Mouse (Mus musculus) layer of hippocampus, postnatal 14 days (tissue): ENCODE results near the gene Shpk. TPM values are rescaled to one million over a fixed set of nuclear protein-coding genes. Genes with fewer than 3 reads are reported as not detected.

ENCODE experiments used
- DNase-seq, 2 experiments: peaks; one replicate each; pipeline ENCODE4 v3.0.0; 2021 to 2022; ENCODE audit warnings: low spot score in 2 of 2, mixed read lengths in 1 of 2
- total RNA-seq, 2 experiments: library from RNA; stranded (reverse); gene quantifications; 2 replicates each; pipeline ENCODE4 v1.2.3; 2021

Shpk gene
- total RNA-seq, 2 experiments from 2014 or later, result 3.0 to 3.2 TPM

DNA sequence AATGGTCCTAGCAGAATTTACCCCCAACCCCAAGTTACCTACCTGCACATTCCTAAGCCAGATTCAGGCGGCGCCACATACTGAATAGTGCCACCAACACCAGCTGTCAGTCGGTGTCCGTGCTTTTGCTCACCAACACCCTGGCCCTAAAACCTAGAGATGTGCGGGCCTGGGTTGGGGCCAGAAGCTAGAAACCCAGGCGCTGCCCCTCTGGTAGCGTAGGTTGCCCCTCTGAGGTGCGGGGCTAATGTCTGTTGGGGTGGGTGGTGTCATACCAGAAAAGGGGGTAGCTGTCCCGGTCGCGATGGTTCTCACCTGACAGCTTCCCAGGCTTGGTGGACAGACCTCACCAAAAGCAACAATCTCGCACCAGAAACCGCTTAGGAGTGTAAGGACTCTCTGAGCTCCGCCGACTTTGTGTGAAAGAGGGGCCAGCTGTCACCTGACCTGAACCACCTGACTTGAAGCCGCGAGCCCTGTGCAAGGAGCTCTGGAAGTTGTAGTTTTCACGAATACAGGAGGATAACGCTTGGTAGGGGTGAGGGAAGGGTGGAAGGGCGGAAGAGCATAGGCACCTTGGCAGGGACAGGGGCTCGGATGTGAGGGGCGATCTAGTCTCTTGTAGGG lies 544 bp upstream of the Shpk start, which contains the start of gene Ctns:
Gene Ctns (minus strand): TSS at position 440 of the 627 bp plus-strand sequence.
- DNase-seq, result peak; percentile 89 to 93

DNA sequence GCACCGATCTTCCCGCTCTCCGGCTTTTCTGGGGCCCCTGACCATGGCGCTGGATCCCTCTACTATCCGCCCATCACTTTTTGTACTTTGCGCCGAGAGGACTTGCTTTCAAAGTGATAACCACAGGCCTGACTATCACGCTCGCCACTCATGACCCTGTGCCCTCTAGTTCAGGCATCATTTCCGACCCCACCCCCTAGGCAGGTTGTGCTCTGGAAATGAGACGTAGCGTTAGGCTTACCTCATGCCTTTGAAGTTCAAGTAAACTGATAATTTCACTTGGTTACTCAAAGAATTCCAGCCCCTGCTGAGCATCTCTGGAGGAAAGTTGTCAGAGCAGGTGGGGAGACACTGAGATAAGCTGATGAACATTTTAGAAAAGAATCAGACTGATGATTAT lies 619 bp downstream of the Shpk start:
- DNase-seq, result no peak

DNA sequence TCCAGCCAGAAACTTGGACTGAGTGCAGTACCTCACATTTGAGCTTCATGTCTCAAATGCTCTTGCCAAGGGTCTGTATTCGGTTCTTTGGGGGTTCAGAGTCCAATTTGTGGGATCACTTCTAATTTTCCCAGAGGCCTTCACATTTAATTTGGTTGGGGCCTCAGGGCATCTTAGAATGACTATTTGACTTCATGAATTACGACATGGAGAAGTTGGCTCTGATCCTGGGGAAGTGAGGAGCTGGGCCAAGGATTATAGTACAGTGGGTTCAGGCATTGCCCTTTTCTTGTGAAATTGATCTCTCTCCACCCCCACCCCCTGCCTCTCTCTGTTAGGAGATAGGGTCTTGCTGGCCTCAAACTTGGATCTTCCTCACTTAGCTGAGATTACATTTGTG lies 1.8 kb downstream of the Shpk start:
- no peak for DNase-seq

DNA sequence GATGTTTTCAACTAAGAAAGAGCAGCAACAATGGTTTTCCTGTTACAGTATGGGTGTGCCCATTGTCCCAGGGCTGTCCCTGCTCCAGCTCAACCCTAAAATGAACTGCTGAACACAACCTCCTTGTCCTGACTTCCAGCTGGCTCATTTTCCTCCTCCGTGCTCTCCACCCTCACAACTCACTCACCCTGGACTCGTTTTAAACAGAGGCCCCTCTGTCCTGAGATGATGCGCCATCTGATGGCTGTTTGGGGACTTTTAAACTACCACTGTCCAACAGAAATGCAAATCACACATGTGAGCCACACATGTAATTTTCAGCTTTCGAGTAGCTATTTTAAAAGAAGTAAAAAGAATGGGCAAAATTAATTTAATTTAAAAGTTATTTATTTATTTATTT lies 2.3 kb downstream of the Shpk start:
- DNase-seq, result no peak

DNA sequence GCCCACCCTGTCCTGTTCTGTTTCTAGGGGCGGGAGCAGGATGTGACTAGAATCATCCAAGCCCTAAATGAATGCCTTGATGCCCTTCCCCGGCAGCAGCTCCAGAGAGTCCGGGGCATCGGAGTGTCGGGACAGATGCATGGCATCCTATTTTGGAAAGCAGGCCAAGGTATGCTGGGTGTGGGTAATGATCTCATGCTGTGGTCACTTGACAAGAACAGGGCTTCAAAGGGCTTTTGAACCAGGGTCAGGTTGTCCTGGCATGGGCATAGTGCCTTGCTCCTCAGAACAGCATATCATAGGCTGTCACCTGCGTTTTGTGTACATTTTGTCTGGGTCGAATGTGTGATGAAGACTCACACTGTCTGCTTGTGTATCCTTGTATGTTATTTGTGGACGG lies 4.6 kb downstream of the Shpk start:
- no peak for DNase-seq

DNA sequence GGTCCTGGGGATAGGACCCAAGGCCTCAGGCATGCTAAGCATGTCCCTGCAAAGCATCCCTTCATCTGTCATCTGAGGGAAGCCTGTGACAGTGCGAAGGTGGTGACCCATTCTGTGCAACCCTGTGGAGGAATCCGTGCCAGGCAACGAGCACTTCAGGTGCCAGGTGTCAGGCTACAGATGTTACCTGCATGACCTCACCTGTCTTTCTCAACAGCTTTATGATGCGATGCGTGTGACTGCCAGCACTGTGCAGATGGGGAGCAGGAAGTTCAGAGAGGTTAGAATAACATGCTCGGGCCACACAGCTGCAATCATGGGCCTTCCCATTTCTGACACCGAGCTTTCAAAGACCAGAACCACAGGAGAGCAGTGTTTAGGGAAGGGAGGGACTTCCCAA lies 5.9 kb downstream of the Shpk start:
- no peak for DNase-seq

DNA sequence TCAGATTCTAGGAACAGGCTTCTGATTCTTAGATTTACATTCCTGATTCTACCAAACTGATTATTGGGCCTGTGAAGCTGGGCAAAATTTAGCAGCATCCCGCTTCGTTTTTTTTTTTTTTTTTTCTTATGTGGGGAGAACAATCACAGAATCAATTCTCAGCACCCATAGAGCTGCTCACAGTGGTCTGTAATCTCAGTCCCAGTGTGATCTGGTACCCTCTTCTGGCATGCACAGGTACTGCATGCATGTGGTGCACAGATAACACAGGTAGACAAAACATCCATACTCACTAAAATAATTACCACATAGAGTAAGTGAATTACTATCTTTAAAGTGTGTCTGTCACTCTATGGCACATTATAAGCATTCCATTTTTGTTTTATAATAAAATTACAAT lies 8.4 kb downstream of the Shpk start:
- no peak for DNase-seq

DNA sequence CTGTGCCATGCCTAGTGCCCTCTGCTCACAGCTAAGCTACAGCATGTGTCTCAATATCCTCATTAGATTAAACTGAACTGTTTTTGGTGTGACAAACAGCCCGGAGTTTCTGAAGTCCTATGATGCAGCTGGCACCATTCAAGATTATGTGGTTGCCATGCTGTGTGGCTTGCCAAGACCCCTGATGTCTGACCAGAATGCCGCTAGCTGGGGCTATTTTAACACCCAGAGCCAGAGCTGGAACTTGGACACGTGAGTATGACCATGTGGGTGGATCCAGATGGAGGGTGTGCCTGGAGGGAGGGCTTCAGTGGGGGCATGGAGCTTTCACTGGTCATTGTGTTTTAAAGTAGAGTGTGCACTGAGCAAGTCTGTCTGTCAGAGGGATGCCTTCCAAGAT lies 14.7 kb downstream of the Shpk start:
- DNase-seq, result no peak

DNA sequence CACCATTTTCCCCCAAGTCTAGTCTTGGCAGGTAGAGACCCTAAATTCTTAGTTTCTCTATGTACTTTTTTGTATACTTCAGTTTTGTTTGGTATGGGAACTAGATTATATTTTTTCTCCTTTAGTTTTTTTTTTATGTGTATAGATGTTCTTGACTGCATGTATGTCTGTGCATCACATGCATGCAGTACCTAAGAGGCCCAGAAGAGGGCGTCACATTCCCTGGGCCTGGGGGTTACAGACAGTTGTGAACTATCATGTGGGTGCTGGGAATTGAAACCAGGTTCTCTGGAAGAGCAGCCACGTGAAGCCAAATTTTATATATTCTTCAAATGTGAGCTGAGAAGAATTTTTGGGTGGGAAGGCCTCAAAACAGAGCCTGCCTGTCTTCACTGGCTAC lies 20.4 kb downstream of the Shpk start:
- DNase-seq, result no peak

DNA sequence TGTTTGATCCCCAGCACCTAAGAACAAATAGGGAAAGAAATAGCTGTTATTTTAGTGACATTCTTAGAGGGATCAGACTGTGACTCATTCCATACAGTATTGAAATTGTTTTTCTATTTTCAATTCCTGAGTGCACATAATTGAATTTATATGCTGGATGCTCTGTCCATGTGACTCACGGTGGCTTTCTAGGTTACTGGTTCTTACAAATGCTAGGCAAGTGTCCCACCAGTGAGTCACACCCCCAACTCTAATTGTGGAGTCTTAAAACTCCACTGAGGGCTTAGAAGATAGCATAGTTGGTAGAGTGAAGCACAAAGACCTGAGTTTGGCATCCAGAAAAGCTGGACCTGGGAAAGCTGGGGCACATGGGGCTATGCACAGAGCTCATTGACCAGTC lies 21.4 kb downstream of the Shpk start:
- DNase-seq, result no peak

DNA sequence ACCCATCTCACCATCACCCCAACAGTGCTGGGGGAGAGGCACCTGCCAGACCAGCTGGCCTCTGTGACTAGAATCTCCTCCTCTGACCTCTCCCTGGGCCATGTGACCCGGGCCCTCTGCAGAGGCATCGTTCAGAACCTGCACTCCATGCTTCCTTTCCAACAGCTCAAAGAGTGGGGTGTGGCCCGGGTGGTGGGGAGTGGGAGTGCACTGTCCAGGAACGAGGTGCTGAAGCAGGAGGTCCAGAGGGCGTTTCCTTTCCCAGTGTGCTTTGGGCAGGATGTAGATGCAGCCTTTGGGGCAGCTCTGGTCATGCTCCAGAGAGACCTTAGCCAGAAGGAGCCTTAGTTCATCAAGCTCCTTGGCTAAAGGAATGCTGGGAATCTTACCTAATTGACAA lies 23.6 kb downstream of the Shpk start:
- DNase-seq, result no peak

DNA sequence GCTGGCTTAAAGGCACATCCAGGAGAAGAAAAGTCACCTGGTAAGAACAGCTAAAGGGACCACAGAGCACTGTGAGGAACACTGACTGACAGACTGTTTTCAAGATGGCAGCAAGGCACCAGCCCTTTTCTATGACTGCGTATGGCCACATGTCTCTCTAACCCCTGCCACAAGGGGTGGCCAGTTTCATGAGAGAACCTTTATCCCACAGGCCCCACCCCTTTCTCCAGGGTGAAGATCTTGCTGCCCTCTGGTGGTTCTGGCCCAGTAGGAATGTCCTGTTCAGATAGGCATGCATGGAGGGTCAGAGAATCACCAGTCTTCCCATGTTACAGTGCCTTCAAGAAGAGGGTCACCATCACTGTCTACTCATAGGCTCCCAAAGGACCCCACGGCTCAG lies 24.7 kb downstream of the Shpk start:
- DNase-seq, result no peak

DNA sequence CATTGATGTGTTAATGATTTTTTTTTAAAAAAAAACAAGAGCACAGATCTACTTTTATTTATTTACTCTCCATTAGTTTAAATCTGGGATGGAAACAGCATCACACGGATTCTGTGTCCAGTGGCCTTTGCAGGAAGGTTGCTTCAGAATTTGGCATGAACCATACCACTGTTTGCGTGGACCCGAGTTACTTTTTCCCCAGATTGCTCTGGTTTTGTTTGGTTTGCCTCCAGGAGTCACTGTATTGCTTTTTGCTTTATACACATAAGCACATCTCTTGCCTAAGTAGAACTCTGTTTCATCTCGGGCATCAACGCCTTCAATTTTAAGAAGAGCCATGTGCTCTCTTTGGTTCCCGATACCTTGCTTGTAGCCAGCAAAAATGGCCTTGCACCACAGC lies 26.6 kb downstream of the Shpk start:
- no peak for DNase-seq

DNA sequence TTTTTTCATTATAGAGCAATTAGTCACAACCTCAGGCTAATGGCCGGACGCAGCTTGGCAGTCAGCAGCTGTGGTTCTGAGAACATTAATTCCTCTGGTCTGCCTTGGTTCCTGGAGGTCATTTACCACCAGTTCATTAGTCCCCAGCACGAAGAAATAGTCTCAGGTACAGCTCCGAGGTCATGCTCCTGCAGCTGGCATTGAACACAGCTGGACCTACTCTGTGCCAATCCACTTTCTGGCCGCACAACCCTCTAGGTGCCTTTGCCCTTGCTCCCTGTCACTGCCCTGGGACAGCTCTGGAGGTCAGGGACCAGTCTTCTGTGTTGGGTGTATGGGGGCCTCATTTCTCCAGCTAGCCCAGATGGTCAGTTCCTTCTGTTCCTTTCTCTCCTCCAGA lies 29.6 kb downstream of the Shpk start:
- DNase-seq, result no peak

DNA sequence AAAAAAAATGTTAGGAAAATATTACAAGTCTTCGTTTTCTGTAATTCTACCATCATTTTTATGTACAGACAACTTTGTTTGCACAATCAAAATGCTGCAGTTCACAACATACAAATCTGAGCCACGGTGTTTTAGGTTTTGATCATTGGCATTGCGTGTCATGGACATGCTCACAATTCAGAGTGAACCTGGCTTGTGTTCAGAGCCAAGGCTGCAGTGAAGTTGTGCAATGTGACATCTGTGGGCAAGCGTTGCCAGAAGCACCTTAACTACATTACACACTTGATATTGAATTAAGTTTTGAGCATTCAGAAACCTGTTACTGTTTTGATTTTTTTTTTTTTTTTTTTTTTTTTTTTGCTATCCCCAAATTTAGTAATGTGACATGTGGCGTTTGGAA lies 30.8 kb downstream of the Shpk start:
- no peak for DNase-seq

DNA sequence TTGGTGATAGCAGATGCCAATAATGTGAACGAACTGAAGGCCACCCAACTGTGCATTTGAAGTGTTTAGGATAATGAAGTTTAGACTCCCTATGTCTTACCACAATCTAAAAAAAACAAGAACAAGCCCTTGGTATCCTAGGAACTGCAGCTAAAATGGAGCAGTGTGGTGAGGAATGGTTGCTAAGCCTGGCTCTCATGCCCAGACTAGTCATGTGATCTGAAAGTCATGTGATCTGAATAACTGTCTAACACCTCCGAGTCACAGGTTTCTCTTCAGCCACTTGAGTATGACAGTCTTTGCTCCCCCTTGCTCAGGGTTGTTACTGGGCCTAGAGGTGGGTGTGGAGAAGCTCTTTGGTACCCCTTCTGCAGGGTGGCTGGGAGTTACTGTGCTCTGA lies 33.3 kb downstream of the Shpk start:
- no peak for DNase-seq

DNA sequence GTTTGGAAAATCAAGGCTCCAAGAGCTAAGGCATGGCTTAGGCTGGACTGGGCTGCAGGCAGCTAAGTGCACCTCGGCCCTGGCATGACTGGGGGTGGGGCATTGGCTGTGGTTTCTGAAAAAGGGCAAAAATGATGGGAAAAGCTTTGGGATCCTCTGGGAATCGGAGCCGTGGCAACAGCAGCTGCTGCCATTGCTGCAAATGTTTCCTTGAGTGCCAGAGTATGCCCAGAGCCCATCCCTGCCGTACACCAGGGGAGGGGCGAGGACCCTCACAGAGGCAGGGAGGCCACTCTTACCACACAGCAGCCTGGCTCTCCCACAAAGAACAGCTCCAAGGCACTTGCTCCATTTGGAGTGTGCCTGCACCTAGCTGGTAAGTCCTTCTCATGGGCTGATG lies 34.7 kb downstream of the Shpk start, which contains the start of gene Trpv1:
Gene Trpv1 (plus strand): TSS at position 301 of the 400 bp plus-strand sequence.
- DNase-seq, result no peak

DNA sequence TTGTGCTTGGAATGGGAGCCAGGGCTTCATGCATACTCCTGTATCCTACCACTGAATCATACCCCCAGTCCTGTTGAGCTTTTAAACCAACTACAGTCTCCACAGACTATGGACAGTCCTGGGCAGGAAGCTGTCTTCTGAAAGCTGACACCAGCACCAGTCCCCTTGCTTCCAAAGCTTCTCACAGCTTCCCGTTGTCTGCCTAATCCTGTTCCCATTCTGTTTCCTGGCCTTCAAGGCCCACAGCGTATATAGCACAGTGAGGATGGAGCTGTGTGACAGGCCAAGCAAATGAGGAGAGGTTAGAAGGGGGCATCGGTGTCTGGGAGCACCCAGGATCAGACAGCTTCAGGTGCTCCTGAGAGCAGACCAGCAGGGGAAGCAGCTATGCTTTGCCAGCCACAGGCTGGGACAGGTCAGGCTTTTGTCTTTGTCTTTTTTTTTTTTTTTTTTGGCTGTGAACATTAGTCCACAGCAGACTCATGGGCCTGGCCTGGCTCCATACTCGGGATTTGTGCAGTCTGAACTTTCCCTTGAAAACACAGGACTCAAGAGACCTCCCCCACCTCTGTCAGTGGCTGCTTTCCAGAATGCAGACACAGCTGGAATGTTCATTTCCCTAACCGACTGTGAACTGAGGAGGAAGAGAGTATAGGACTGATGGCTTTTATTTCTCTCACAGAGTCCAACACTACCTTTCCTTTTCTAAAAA lies 36.9 kb downstream of the Shpk start:
- DNase-seq, result no peak

DNA sequence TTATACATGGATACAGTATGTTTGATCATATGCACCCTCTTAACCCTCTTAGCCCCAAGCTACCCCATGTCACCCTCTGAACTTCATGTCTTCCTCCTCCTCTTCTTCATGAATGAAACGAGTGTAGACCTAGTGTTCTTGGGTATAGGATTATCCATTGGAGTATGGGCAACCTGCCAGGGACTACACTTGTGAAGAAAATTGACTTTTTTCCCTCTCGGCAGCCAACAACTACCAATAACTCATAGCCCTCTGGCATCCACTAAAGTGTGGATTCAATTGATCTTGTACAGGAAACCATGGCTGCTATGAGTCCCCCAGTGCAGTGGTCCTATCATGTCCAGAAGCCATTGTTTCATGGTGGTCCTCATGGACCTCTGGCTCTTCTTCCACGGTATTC lies 37.5 kb downstream of the Shpk start:
- no peak for DNase-seq

DNA sequence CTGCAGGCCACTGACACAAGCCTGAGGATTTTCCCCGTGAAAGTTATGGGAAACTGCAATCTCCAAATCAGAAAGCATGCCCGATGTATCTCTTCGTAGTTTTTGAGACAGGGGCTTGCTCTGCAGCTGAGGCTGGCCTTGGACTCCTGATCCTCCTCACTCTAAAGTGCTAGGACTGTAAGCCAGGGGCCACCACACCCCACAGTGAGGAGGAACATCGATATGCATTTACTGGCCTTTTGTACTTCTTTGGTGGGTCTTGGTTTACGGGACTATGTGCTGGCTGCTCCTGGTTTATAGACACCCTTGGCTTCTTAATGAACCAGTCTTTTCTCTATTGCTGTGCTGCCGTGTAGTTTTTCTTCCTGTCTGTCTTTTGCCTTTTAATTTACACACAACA lies 42.9 kb downstream of the Shpk start:
- DNase-seq, result no peak

DNA sequence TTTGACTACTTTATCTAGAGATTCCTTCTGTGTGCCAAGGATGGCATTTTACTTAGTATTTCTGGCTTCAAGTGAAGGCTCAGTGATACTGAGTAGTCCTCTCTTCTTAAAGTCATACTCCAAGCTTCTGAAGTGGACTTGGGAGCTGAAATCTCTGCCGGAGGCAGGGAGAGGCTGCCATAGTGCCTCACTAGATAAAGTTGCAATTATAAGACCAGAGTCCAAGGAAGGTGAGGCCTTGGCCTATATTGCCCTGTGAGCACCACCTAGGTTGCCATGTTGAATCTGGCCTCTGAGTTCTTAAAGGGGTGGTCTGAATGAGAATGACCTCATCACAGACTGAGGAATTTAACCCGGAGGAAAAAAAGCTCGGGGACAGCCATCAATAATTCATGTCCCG lies 43.5 kb downstream of the Shpk start:
- no peak for DNase-seq

DNA sequence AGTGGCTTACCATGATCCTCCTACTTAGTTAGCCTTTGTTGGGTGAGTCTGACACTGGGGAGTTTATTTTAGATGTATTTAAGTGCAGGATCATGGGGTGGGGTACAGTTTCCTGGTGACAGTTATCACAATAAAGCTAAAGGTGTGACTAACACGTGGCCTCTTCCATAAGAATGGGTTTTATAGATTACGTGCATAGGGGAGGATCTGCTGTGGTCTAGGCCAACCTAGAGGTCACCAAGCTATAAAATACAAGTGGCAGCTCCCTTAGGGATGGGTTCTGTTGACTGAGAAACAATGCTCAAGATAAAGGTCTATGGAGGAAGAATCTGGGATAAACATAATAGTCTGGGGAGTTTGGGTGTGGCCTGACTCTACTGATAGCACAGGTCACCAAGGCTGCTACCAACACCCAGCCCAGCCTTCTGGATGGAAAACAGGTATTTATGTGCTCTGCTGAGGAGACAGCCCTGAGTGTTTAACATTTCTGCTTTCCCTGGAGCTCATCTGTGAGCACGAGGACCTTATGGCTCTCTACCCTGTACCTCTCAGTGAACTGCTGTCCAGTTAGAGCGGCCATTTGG lies 58.2 kb downstream of the Shpk start:
- DNase-seq, result no peak

DNA sequence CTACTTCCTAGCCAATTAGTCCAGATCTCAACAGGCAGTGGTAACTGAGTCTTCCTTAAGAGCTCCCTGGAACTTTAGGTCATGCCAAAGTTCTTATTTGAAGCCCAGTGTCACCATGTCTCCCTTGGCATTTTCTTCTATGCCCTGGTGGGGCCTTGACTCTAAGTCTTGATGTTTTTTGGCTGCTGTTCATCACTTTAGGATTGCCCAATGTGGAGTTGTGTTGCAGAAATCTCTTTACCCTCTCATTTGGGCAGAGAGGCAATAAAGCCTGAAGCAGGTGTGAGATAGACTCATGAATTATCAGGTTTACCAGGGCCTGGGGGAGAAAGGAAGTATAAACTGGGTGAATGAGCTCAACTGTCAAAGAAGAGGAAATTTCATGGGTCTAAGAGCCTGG lies 59.4 kb downstream of the Shpk start:
- no peak for DNase-seq
